Mouse (Mus musculus): ENCODE measurements around the gene Utp4. TPM values are rescaled to one million over a fixed set of nuclear protein-coding genes. Genes with fewer than 3 reads are reported as not detected.

Utp4 gene
- 67.3 TPM for polyA plus RNA-seq (2012; fragmentation: generic; extraction: Trizol)
- long read RNA-seq, experiment 1, transcript Utp4-201 (17 exons, 2,232 nt): major isoform, 40 of 56 reads
- long read RNA-seq, experiment 1, partial matches to known transcripts: 8 of 56 reads
- long read RNA-seq, experiment 1, other reads (novel, unspliced or antisense): 8 of 56 reads
- long read RNA-seq, experiment 2, transcript Utp4-201 (17 exons, 2,232 nt): major isoform, 434 of 518 reads
- long read RNA-seq, experiment 2, partial matches to known transcripts: 21 of 518 reads
- long read RNA-seq, experiment 2, other reads (novel, unspliced or antisense): 63 of 518 reads

DNA sequence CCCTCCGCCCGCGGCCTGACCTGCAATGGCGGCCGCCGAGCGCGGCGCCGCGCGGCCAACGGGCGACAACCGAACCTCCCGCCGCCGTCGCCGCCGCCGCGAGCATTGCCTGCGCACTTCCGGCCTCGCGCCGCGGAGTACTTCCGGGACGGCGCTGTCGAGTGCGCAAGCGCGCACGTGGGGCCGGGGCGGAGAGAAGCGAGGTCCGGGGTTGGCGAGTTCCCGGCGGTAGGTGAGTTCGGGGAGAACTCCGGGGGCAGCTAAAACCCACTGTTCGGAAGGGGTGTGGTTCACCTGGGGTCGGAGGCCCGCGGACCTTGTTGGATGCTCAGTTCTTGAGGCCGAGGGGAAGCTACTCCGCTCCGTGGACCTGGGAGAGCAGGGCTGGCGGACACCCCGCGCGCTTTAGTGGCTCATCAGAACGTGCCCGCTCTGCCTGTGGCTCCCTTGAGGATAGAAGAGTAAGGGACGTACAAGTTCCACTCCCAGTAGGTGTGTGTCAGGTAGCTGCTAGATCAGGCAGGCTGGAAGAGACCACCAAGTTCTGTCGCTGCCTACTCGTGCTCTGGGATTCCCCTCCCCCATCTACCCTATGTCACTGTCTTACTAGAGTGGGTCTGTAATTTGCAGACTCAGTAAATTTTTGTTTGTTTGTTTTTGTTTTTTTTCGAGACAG lies at the start of gene Utp4:
Gene Utp4 (plus strand): TSS at position 156 of the 676 bp plus-strand sequence.
- Histone ChIP-seq H3K4me3 (ENCODE audit: insufficient read depth, poor library complexity, severe bottlenecking) (peak within 1 kb of the TSS; percentile 85), H3ac (ENCODE audit: control insufficient read depth, insufficient read length, low read depth) (peak within 1 kb of the TSS; percentile 97), H3K79me3 (ENCODE audit: low read depth) (peaks cover 86% of the 10 kb centered on the region), H3K36me3 (ENCODE audit: control insufficient read depth, insufficient read depth) (peaks cover 45% of the 10 kb centered on the region), H3K27me3 (ENCODE audit: control insufficient read depth, insufficient read depth, insufficient read length) (no peaks in the 10 kb centered on the region), H3K79me2 (ENCODE audit: control insufficient read depth, insufficient read depth) (peaks cover 87% of the 10 kb centered on the region)
- TF ChIP-seq FOSL1 (IDR thresholded peaks at IDR 0.05; ENCODE audit: insufficient read depth, low read length, poor library complexity, severe bottlenecking) (no peak), MYOD1 (IDR thresholded peaks at IDR 0.05; ENCODE audit: control insufficient read depth, insufficient read length, low read depth) (no peak), MAX (IDR thresholded peaks at IDR 0.05) (peak; percentile 93)

DNA sequence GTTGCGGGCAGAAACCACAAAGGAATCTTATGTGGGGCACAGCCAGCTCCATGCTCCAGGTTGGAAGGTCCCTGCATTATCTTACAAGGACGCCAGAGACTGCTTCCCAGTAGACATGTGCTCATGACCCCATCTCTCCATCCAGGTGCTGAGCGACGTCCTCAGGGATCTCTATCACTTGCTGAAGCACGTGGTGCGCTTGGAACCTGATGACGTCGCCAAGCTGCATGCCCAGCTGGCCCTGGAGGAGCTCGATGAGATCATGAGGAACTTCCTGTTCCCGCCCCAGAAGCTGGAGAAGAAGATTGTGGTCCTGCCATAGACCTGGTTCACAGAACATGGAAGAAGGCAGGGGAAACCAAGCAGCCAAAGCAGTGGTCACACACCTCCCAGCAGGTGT lies 43.4 kb upstream of the Utp4 start:
- no peaks in the 10 kb centered on the region for H3K79me3 ChIP-seq (ENCODE audit: low read depth)
- TF ChIP-seq CTCF (IDR thresholded peaks at IDR 0.05; ENCODE audit: control insufficient read depth, insufficient read depth, insufficient read length) (no peak), FOSL1 (IDR thresholded peaks at IDR 0.05; ENCODE audit: insufficient read depth, low read length, poor library complexity, severe bottlenecking) (no peak)
- H3K27me3 ChIP-seq (ENCODE audit: control insufficient read depth, insufficient read depth, insufficient read length): no peaks in the 10 kb centered on the region
- no peak overlapping the region for H3ac ChIP-seq (ENCODE audit: control insufficient read depth, insufficient read length, low read depth)
- H3K36me3 ChIP-seq (ENCODE audit: control insufficient read depth, insufficient read depth): no peaks in the 10 kb centered on the region
- no peaks in the 10 kb centered on the region for H3K79me2 ChIP-seq (ENCODE audit: control insufficient read depth, insufficient read depth)
- no peak overlapping the region for H3K4me3 ChIP-seq (ENCODE audit: insufficient read depth, poor library complexity, severe bottlenecking)

- TF ChIP-seq CTCF (IDR thresholded peaks at IDR 0.05; ENCODE audit: control insufficient read depth, insufficient read depth, insufficient read length) (no peak), MAX (IDR thresholded peaks at IDR 0.05) (no peak), USF1 (IDR thresholded peaks at IDR 0.05; ENCODE audit: low read depth) (no peak), CEBPB (IDR thresholded peaks at IDR 0.05; ENCODE audit: low read depth) (no peak), FOSL1 (IDR thresholded peaks at IDR 0.05; ENCODE audit: insufficient read depth, low read length, poor library complexity, severe bottlenecking) (no peak)
- Histone ChIP-seq H3K36me3 (ENCODE audit: control insufficient read depth, insufficient read depth) (no peaks in the 10 kb centered on the region), H3K79me3 (ENCODE audit: low read depth) (no peaks in the 10 kb centered on the region), H3K27me3 (ENCODE audit: control insufficient read depth, insufficient read depth, insufficient read length) (no peaks in the 10 kb centered on the region), H3ac (ENCODE audit: control insufficient read depth, insufficient read length, low read depth) (no peak overlapping the region), H3K79me2 (ENCODE audit: control insufficient read depth, insufficient read depth) (no peaks in the 10 kb centered on the region), H3K4me3 (ENCODE audit: insufficient read depth, poor library complexity, severe bottlenecking) (no peak overlapping the region)
Measured at GRCm38 (mm10) chr8:106854534-106855241, 38.7 kb upstream of the Utp4 start.

DNA sequence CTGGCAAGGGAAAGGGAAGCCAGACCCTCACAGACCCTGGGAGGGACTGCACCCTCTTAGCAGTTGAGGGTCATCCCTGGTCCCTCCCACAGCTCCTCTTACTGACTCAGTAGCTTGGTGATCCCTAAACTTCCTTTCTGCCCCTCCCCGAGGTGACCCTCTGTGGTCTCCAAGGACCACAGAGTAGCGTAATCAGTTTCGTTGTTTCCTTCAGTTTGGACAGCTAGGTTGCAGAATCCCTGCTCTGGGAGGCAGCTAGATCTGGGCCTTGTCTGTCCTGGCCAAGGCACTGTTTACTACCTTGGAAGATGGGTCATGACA lies 38.2 kb upstream of the Utp4 start:
- TF ChIP-seq MAX (IDR thresholded peaks at IDR 0.05) (no peak), MYOD1 (IDR thresholded peaks at IDR 0.05; ENCODE audit: control insufficient read depth, insufficient read length, low read depth) (no peak), USF1 (IDR thresholded peaks at IDR 0.05; ENCODE audit: low read depth) (no peak), MYOG (IDR thresholded peaks at IDR 0.05; ENCODE audit: control insufficient read depth, extremely low read depth, insufficient read length) (no peak), CTCF (IDR thresholded peaks at IDR 0.05; ENCODE audit: control insufficient read depth, insufficient read depth, insufficient read length) (no peak), CEBPB (IDR thresholded peaks at IDR 0.05; ENCODE audit: low read depth) (no peak), FOSL1 (IDR thresholded peaks at IDR 0.05; ENCODE audit: insufficient read depth, low read length, poor library complexity, severe bottlenecking) (no peak)

GRCm38 (mm10) chr8:106862845-106863244 lies 30.6 kb upstream of the Utp4 start:
- Histone ChIP-seq H3K4me3 (ENCODE audit: insufficient read depth, poor library complexity, severe bottlenecking) (no peak overlapping the region), H3K79me2 (ENCODE audit: control insufficient read depth, insufficient read depth) (no peaks in the 10 kb centered on the region), H3K27me3 (ENCODE audit: control insufficient read depth, insufficient read depth, insufficient read length) (no peaks in the 10 kb centered on the region), H3ac (ENCODE audit: control insufficient read depth, insufficient read length, low read depth) (no peak overlapping the region), H3K36me3 (ENCODE audit: control insufficient read depth, insufficient read depth) (no peaks in the 10 kb centered on the region), H3K79me3 (ENCODE audit: low read depth) (no peaks in the 10 kb centered on the region)
- no peak for TF ChIP-seq USF1 (IDR thresholded peaks at IDR 0.05; ENCODE audit: low read depth)
- TF ChIP-seq CTCF (IDR thresholded peaks at IDR 0.05; ENCODE audit: control insufficient read depth, insufficient read depth, insufficient read length): no peak

More for the DNA sequence above, 38.2 kb upstream of the Utp4 start:
- no peak overlapping the region for H3ac ChIP-seq (ENCODE audit: control insufficient read depth, insufficient read length, low read depth)
- H3K79me2 ChIP-seq (ENCODE audit: control insufficient read depth, insufficient read depth): no peaks in the 10 kb centered on the region
- no peak overlapping the region for H3K4me3 ChIP-seq (ENCODE audit: insufficient read depth, poor library complexity, severe bottlenecking)
- H3K27me3 ChIP-seq (ENCODE audit: control insufficient read depth, insufficient read depth, insufficient read length): no peaks in the 10 kb centered on the region
- no peaks in the 10 kb centered on the region for H3K36me3 ChIP-seq (ENCODE audit: control insufficient read depth, insufficient read depth)
- no peaks in the 10 kb centered on the region for H3K79me3 ChIP-seq (ENCODE audit: low read depth)

DNA sequence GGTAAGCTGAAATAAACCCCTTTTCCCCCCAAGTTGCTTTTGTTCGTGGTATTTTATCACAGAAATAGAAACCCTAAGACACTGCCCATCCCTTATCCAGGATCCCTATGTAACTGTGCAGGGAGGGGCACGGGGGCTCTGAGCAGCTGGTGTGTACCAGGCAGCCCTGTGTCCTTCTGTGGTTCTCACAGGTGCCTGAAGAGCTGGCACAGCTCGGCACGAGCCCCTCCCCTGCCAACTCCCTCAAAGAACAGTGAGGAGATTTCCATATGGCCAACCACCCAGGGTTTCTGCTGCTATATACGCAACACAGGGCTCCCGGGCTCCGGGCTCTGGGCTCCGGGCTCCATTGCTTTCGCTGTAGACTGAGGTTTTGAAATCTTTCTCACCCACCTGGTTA lies 28.1 kb upstream of the Utp4 start:
- H3K27me3 ChIP-seq (ENCODE audit: control insufficient read depth, insufficient read depth, insufficient read length): no peaks in the 10 kb centered on the region
- no peaks in the 10 kb centered on the region for H3K79me2 ChIP-seq (ENCODE audit: control insufficient read depth, insufficient read depth)
- TF ChIP-seq CTCF (IDR thresholded peaks at IDR 0.05; ENCODE audit: control insufficient read depth, insufficient read depth, insufficient read length) (no peak), USF1 (IDR thresholded peaks at IDR 0.05; ENCODE audit: low read depth) (no peak), MYOD1 (IDR thresholded peaks at IDR 0.05; ENCODE audit: control insufficient read depth, insufficient read length, low read depth) (no peak), MAX (IDR thresholded peaks at IDR 0.05) (no peak), MYOG (IDR thresholded peaks at IDR 0.05; ENCODE audit: control insufficient read depth, extremely low read depth, insufficient read length) (no peak), CEBPB (IDR thresholded peaks at IDR 0.05; ENCODE audit: low read depth) (no peak), FOSL1 (IDR thresholded peaks at IDR 0.05; ENCODE audit: insufficient read depth, low read length, poor library complexity, severe bottlenecking) (no peak)
- no peaks in the 10 kb centered on the region for H3K36me3 ChIP-seq (ENCODE audit: control insufficient read depth, insufficient read depth)
- H3ac ChIP-seq (ENCODE audit: control insufficient read depth, insufficient read length, low read depth): no peak overlapping the region
- H3K4me3 ChIP-seq (ENCODE audit: insufficient read depth, poor library complexity, severe bottlenecking): no peak overlapping the region
- H3K79me3 ChIP-seq (ENCODE audit: low read depth): no peaks in the 10 kb centered on the region
